Mouse (Mus musculus) midbrain, embryonic 14.5 days (tissue): ENCODE measurements at regions not wholly inside any gene's neighbourhood (a gene's known extent, or its start where the extent isn't known, plus 50 kb on each side); places are given as distances from the start of the nearest gene placed in this dataset.
"Not testable (repeated sequence)": the region's sequence is repeated elsewhere in the genome, so short reads cannot be mapped to it uniquely, and the experiment has no call there.

Experiments used
- ATAC-seq: fragments of 200-750 bp; cut with Nextera tagmentation; 2 replicates; pipeline ENCODE4 v1.8.0; 2017; ENCODE audit warnings: moderate number of reproducible peaks, moderate library complexity; ENCODE audit not compliant: low FRiP score, low TSS enrichment
- DNase-seq: peaks from one replicate; pipeline ENCODE4 v3.0.0-alpha.2; 2015
- H3K27ac ChIP-seq: fragments of 300-500 bp; sonication (generic); replicated peaks from 2 replicates; pipeline ENCODE4 v1.5.1; 2014; ENCODE audit warnings: mild to moderate bottlenecking, low read depth, low read length, moderate library complexity
- H3K27me3 ChIP-seq: fragments of 300-500 bp; sonication (generic); 2 replicates; pipeline ENCODE4 v1.6.1; 2014; ENCODE audit warnings: low read length, control low read depth, mixed read lengths; ENCODE audit not compliant: control insufficient read depth, insufficient read depth
- H3K36me3 ChIP-seq: fragments of 300-500 bp; sonication (generic); 2 replicates; pipeline ENCODE4 v1.6.1; 2014; ENCODE audit warnings: low read length, control low read depth; ENCODE audit not compliant: control insufficient read depth, insufficient read depth
- H3K4me1 ChIP-seq: fragments of 300-500 bp; sonication (generic); 2 replicates; pipeline ENCODE4 v1.6.1; 2014; ENCODE audit warnings: mild to moderate bottlenecking, antibody characterized with exemption, low read length, control low read depth; ENCODE audit not compliant: control insufficient read depth, insufficient read depth
- H3K4me2 ChIP-seq: fragments of 300-500 bp; sonication (generic); 2 replicates; pipeline ENCODE4 v1.6.1; 2014; ENCODE audit warnings: mild to moderate bottlenecking, low read length, moderate library complexity
- H3K4me3 ChIP-seq: fragments of 300-500 bp; sonication (generic); replicated peaks from 2 replicates; pipeline ENCODE4 v1.5.1; 2014; ENCODE audit warnings: low read depth, low read length
- H3K9ac ChIP-seq: fragments of 300-500 bp; sonication (generic); replicated peaks from 2 replicates; pipeline ENCODE4 v1.6.1; 2014; ENCODE audit warnings: mild to moderate bottlenecking, low read length, moderate library complexity
- H3K9me3 ChIP-seq: fragments of 300-500 bp; sonication (generic); 2 replicates; pipeline ENCODE4 v1.6.1; 2016; ENCODE audit warnings: low read length, control low read depth, mixed read lengths; ENCODE audit not compliant: control insufficient read depth
- WGBS: fragments of 180-500 bp; shearing (Covaris S2); extraction: QIAGEN DNeasy Blood & Tissue Kit; methylation state at CpG from one replicate; pipeline ENCODE4 v1.1.7; 2014; 5-methylcytosine and 5-hydroxymethylcytosine counted together

GRCm38 (mm10) chr15:37097426-37097825 is 89.9 kb upstream of the Zfp706 start:
- no peak for ATAC-seq
- 95% methylated on average over 7 of the region's 7 CpGs for whole genome bisulfite sequencing
- H3K27ac ChIP-seq: no peak overlapping the region

GRCm38 (mm10) chr15:37091171-37091570 is 83.6 kb upstream of the Zfp706 start:
- not testable (repeated sequence) for H3K4me1 ChIP-seq, H3K4me2 ChIP-seq, H3K36me3 ChIP-seq, H3K9me3 ChIP-seq, H3K27me3 ChIP-seq, DNase-seq, ATAC-seq, H3K9ac ChIP-seq, H3K27ac ChIP-seq, H3K4me3 ChIP-seq
- WGBS: 83% methylated on average over 5 of the region's 5 CpGs

More at GRCm38 (mm10) chr15:37097426-37097825, 89.9 kb upstream of the Zfp706 start:
- Histone ChIP-seq H3K36me3 (no peaks in the 10 kb centered on the region), H3K9me3 (no peaks in the 10 kb centered on the region), H3K27me3 (no peaks in the 10 kb centered on the region), H3K4me3 (no peak overlapping the region), H3K4me1 (no peaks in the 10 kb centered on the region), H3K9ac (no peak overlapping the region), H3K4me2 (no peak overlapping the region)
- no peak for DNase-seq

GRCm38 (mm10) chr15:37083726-37084125 is 76.2 kb upstream of the Zfp706 start:
- WGBS: 85% methylated on average over 3 of the region's 3 CpGs
- Histone ChIP-seq H3K36me3 (no peaks in the 10 kb centered on the region), H3K27ac (no peak overlapping the region), H3K4me3 (no peak overlapping the region), H3K4me1 (no peaks in the 10 kb centered on the region), H3K9me3 (no peaks in the 10 kb centered on the region), H3K27me3 (no peaks in the 10 kb centered on the region), H3K4me2 (no peak overlapping the region), H3K9ac (no peak overlapping the region)
- ATAC-seq (no peak), DNase-seq (no peak)

- no peak overlapping the region for H3K4me2 ChIP-seq
- H3K4me3 ChIP-seq: no peak overlapping the region
- no peaks in the 10 kb centered on the region for H3K9me3 ChIP-seq
- no peak overlapping the region for H3K27ac ChIP-seq
- no peak overlapping the region for H3K9ac ChIP-seq
- no peaks in the 10 kb centered on the region for H3K27me3 ChIP-seq
- H3K36me3 ChIP-seq: no peaks in the 10 kb centered on the region
- H3K4me1 ChIP-seq: no peaks in the 10 kb centered on the region
- no peak for ATAC-seq
- WGBS: 75% methylated on average over 2 of the region's 2 CpGs
- no peak for DNase-seq
Measured at GRCm38 (mm10) chr15:37081836-37082235, 74.3 kb upstream of the Zfp706 start.

GRCm38 (mm10) chr15:37080931-37081330 is 73.4 kb upstream of the Zfp706 start:
- no peaks in the 10 kb centered on the region for H3K36me3 ChIP-seq
- ATAC-seq (no peak), DNase-seq (no peak)
- no peak overlapping the region for H3K4me2 ChIP-seq
- H3K27ac ChIP-seq: no peak overlapping the region
- H3K27me3 ChIP-seq: no peaks in the 10 kb centered on the region
- H3K9me3 ChIP-seq: no peaks in the 10 kb centered on the region
- H3K9ac ChIP-seq: no peak overlapping the region
- H3K4me1 ChIP-seq: no peaks in the 10 kb centered on the region
- no peak overlapping the region for H3K4me3 ChIP-seq
- 98% methylated on average over 2 of the region's 2 CpGs for whole genome bisulfite sequencing

- H3K9me3 ChIP-seq: no peaks in the 10 kb centered on the region
- DNase-seq (no peak), ATAC-seq (no peak)
- no peak overlapping the region for H3K9ac ChIP-seq
- no peak overlapping the region for H3K4me3 ChIP-seq
- no peaks in the 10 kb centered on the region for H3K27me3 ChIP-seq
- H3K4me2 ChIP-seq: no peak overlapping the region
- WGBS: 93% methylated on average over 4 of the region's 4 CpGs
- H3K27ac ChIP-seq: no peak overlapping the region
- no peaks in the 10 kb centered on the region for H3K4me1 ChIP-seq
- H3K36me3 ChIP-seq: no peaks in the 10 kb centered on the region
Measured at GRCm38 (mm10) chr15:37080395-37080794, 72.8 kb upstream of the Zfp706 start.

- H3K9me3 ChIP-seq, H3K27me3 ChIP-seq, H3K36me3 ChIP-seq, H3K4me2 ChIP-seq, H3K4me1 ChIP-seq, ATAC-seq, H3K4me3 ChIP-seq, DNase-seq, H3K9ac ChIP-seq, H3K27ac ChIP-seq: not testable (repeated sequence)
- 92% methylated on average over 2 of the region's 2 CpGs for WGBS
Measured at GRCm38 (mm10) chr15:37074207-37074606, 66.6 kb upstream of the Zfp706 start.

- H3K4me3 ChIP-seq: no peak overlapping the region
- no peaks in the 10 kb centered on the region for H3K27me3 ChIP-seq
- no peaks in the 10 kb centered on the region for H3K9me3 ChIP-seq
- H3K36me3 ChIP-seq: no peaks in the 10 kb centered on the region
- no peak overlapping the region for H3K27ac ChIP-seq
- H3K4me2 ChIP-seq: no peak overlapping the region
- 79% methylated on average over 5 of the region's 5 CpGs for WGBS
- DNase-seq: no peak
- no peak overlapping the region for H3K9ac ChIP-seq
- no peaks in the 10 kb centered on the region for H3K4me1 ChIP-seq
- ATAC-seq: no peak
Measured at GRCm38 (mm10) chr15:37072202-37072862, 64.8 kb upstream of the Zfp706 start.

GRCm38 (mm10) chr15:37070188-37070587 is 62.6 kb upstream of the Zfp706 start:
- no peak overlapping the region for H3K9ac ChIP-seq
- H3K9me3 ChIP-seq: no peaks in the 10 kb centered on the region
- H3K4me3 ChIP-seq: no peak overlapping the region
- no peak overlapping the region for H3K27ac ChIP-seq
- no peaks in the 10 kb centered on the region for H3K4me1 ChIP-seq
- no peak for DNase-seq
- no peak for ATAC-seq
- H3K36me3 ChIP-seq: no peaks in the 10 kb centered on the region
- no peak overlapping the region for H3K4me2 ChIP-seq
- WGBS: 75% methylated on average over 3 of the region's 3 CpGs
- H3K27me3 ChIP-seq: no peaks in the 10 kb centered on the region
